Mouse (Mus musculus) limb, embryonic 15.5 days (tissue): ENCODE measurements around the gene St6galnac3. TPM values are rescaled to one million over a fixed set of nuclear protein-coding genes. Genes with fewer than 3 reads are reported as not detected.

Experiments
- ATAC-seq: fragments of 200-750 bp; cut with Nextera tagmentation; 2 replicates; pipeline ENCODE4 v1.8.0; 2017; ENCODE audit warnings: low read depth, moderate TSS enrichment; ENCODE audit not compliant: insufficient number of reproducible peaks, low FRiP score, low TSS enrichment
- H3K27ac ChIP-seq: fragments of 300-500 bp; sonication (generic); 2 replicates; pipeline ENCODE4 v1.5.1; 2015; ENCODE audit warnings: moderate library complexity, mild to moderate bottlenecking, inconsistent platforms
- H3K27me3 ChIP-seq: fragments of 300-500 bp; sonication (generic); 2 replicates; pipeline ENCODE4 v1.6.1; 2015; ENCODE audit warnings: inconsistent platforms
- H3K36me3 ChIP-seq: fragments of 300-500 bp; sonication (generic); 2 replicates; pipeline ENCODE4 v1.6.1; 2015; ENCODE audit warnings: inconsistent platforms
- H3K4me1 ChIP-seq: fragments of 300-500 bp; sonication (generic); 2 replicates; pipeline ENCODE4 v1.6.1; 2015; ENCODE audit warnings: inconsistent platforms
- H3K4me2 ChIP-seq: fragments of 300-500 bp; sonication (generic); 2 replicates; pipeline ENCODE4 v1.6.1; 2015; ENCODE audit warnings: mild to moderate bottlenecking, inconsistent platforms
- H3K4me3 ChIP-seq: fragments of 300-500 bp; sonication (generic); 2 replicates; pipeline ENCODE4 v1.5.1; 2015; ENCODE audit warnings: mild to moderate bottlenecking, inconsistent platforms
- H3K9ac ChIP-seq: fragments of 300-500 bp; sonication (generic); 2 replicates; pipeline ENCODE4 v1.6.1; 2015; ENCODE audit warnings: inconsistent platforms
- H3K9me3 ChIP-seq: fragments of 300-500 bp; sonication (generic); 2 replicates; pipeline ENCODE4 v1.6.1; 2016; ENCODE audit warnings: inconsistent platforms
- WGBS: fragments of 180-500 bp; shearing (Covaris S2); methylation state at CpG from one replicate; pipeline ENCODE4 v1.1.7; 2015; 5-methylcytosine and 5-hydroxymethylcytosine counted together
- polyA plus RNA-seq: library from polyadenylated mRNA; unstranded; fragments of >200 nt; fragmentation: Nextera tagmentation; extraction: Ambion mirVana; gene quantifications from 2 replicates; pipeline ENCODE4 v1.2.1, GENCODE M21; 2015

Gene St6galnac3
- polyA plus RNA-seq, 1 experiment from 2014 or later, result 33.5 TPM

- no peak overlapping the region for H3K4me2 ChIP-seq
- ATAC-seq, result no peak
- no peaks in the 10 kb centered on the region for H3K36me3 ChIP-seq
- H3K27ac ChIP-seq, result no peak overlapping the region
- H3K4me3 ChIP-seq, result no peak overlapping the region
- H3K9me3 ChIP-seq, result no peaks in the 10 kb centered on the region
- no peak overlapping the region for H3K9ac ChIP-seq
- H3K4me1 ChIP-seq, result no peaks in the 10 kb centered on the region
- no peaks in the 10 kb centered on the region for H3K27me3 ChIP-seq
- WGBS, result 85% methylated on average over 11 of the region's 11 CpGs
Observed at GRCm38 (mm10) chr3:153472583-153473471, 252.1 kb downstream of the St6galnac3 start.

- no peak overlapping the region for H3K4me2 ChIP-seq
- no peak overlapping the region for H3K4me3 ChIP-seq
- no peaks in the 10 kb centered on the region for H3K9me3 ChIP-seq
- 81% methylated on average over 6 of the region's 6 CpGs for WGBS
- H3K36me3 ChIP-seq, result 0 out of 2 replicates have a peak, but pooled peaks cover 4% of the 10 kb centered on the region
- no peaks in the 10 kb centered on the region for H3K27me3 ChIP-seq
- H3K27ac ChIP-seq, result no peak overlapping the region
- H3K9ac ChIP-seq, result no peak overlapping the region
- no peaks in the 10 kb centered on the region for H3K4me1 ChIP-seq
- no peak for ATAC-seq
Observed at GRCm38 (mm10) chr3:153463849-153464248, 261.1 kb downstream of the St6galnac3 start.

- H3K27ac ChIP-seq, result no peak overlapping the region
- 93% methylated on average over 4 of the region's 4 CpGs for WGBS
- no peaks in the 10 kb centered on the region for H3K9me3 ChIP-seq
- no peaks in the 10 kb centered on the region for H3K27me3 ChIP-seq
- no peaks in the 10 kb centered on the region for H3K36me3 ChIP-seq
- no peak overlapping the region for H3K4me2 ChIP-seq
- H3K4me1 ChIP-seq, result no peaks in the 10 kb centered on the region
- H3K9ac ChIP-seq, result no peak overlapping the region
- no peak overlapping the region for H3K4me3 ChIP-seq
- ATAC-seq, result no peak
Observed at GRCm38 (mm10) chr3:153460173-153460572, 264.8 kb downstream of the St6galnac3 start.

- Histone ChIP-seq H3K27me3 (no peaks in the 10 kb centered on the region), H3K9me3 (no peaks in the 10 kb centered on the region), H3K4me3 (no peak overlapping the region), H3K9ac (no peak overlapping the region), H3K27ac (no peak overlapping the region), H3K4me1 (no peaks in the 10 kb centered on the region), H3K4me2 (no peak overlapping the region), H3K36me3 (no peaks in the 10 kb centered on the region)
- 84% methylated on average over 3 of the region's 3 CpGs for WGBS
- no peak for ATAC-seq
Observed at GRCm38 (mm10) chr3:153458593-153458992, 266.4 kb downstream of the St6galnac3 start.

GRCm38 (mm10) chr3:153457701-153458100 lies 267.3 kb downstream of the St6galnac3 start:
- H3K9ac ChIP-seq, result no peak overlapping the region
- no peak for ATAC-seq
- no peaks in the 10 kb centered on the region for H3K36me3 ChIP-seq
- no peaks in the 10 kb centered on the region for H3K9me3 ChIP-seq
- H3K27me3 ChIP-seq, result no peaks in the 10 kb centered on the region
- H3K4me2 ChIP-seq, result no peak overlapping the region
- H3K27ac ChIP-seq, result no peak overlapping the region
- no peaks in the 10 kb centered on the region for H3K4me1 ChIP-seq
- no peak overlapping the region for H3K4me3 ChIP-seq
- 88% methylated on average over 4 of the region's 4 CpGs for WGBS

- Histone ChIP-seq H3K27me3 (no peaks in the 10 kb centered on the region), H3K4me1 (no peaks in the 10 kb centered on the region), H3K9ac (no peak overlapping the region), H3K36me3 (no peaks in the 10 kb centered on the region), H3K27ac (no peak overlapping the region), H3K4me2 (no peak overlapping the region), H3K4me3 (no peak overlapping the region), H3K9me3 (no peaks in the 10 kb centered on the region)
- 76% methylated on average over 2 of the region's 2 CpGs for WGBS
- ATAC-seq, result no peak
Observed at GRCm38 (mm10) chr3:153457203-153457602, 267.8 kb downstream of the St6galnac3 start.

- H3K9ac ChIP-seq, result no peak overlapping the region
Observed at GRCm38 (mm10) chr3:153456227-153456626, 268.7 kb downstream of the St6galnac3 start.

GRCm38 (mm10) chr3:153453127-153454049 lies 271.6 kb downstream of the St6galnac3 start:
- Histone ChIP-seq H3K4me2 (no peak overlapping the region), H3K27ac (no peak overlapping the region), H3K4me1 (no peaks in the 10 kb centered on the region), H3K36me3 (no peaks in the 10 kb centered on the region), H3K4me3 (no peak overlapping the region), H3K9ac (no peak overlapping the region), H3K27me3 (no peaks in the 10 kb centered on the region), H3K9me3 (no peaks in the 10 kb centered on the region)
- 85% methylated on average over 7 of the region's 7 CpGs for WGBS
- ATAC-seq, result no peak

More at GRCm38 (mm10) chr3:153456227-153456626, 268.7 kb downstream of the St6galnac3 start:
- H3K4me1 ChIP-seq, result no peaks in the 10 kb centered on the region
- 76% methylated on average over 5 of the region's 5 CpGs for WGBS
- H3K36me3 ChIP-seq, result no peaks in the 10 kb centered on the region
- H3K4me3 ChIP-seq, result no peak overlapping the region
- no peak overlapping the region for H3K27ac ChIP-seq
- no peak for ATAC-seq
- no peak overlapping the region for H3K4me2 ChIP-seq
- H3K27me3 ChIP-seq, result no peaks in the 10 kb centered on the region
- no peaks in the 10 kb centered on the region for H3K9me3 ChIP-seq

GRCm38 (mm10) chr3:153452299-153452996 lies 272.5 kb downstream of the St6galnac3 start:
- Histone ChIP-seq H3K36me3 (no peaks in the 10 kb centered on the region), H3K4me2 (no peak overlapping the region), H3K4me1 (no peaks in the 10 kb centered on the region), H3K27ac (no peak overlapping the region), H3K9me3 (no peaks in the 10 kb centered on the region), H3K27me3 (no peaks in the 10 kb centered on the region), H3K4me3 (no peak overlapping the region), H3K9ac (no peak overlapping the region)
- ATAC-seq, result no peak
- 92% methylated on average over 3 of the region's 3 CpGs for WGBS

GRCm38 (mm10) chr3:153441329-153441728 lies 283.6 kb downstream of the St6galnac3 start:
- Histone ChIP-seq H3K4me1 (no peaks in the 10 kb centered on the region), H3K4me2 (no peak overlapping the region), H3K36me3 (no peaks in the 10 kb centered on the region), H3K9me3 (no peaks in the 10 kb centered on the region), H3K27me3 (no peaks in the 10 kb centered on the region), H3K9ac (no peak overlapping the region), H3K27ac (no peak overlapping the region), H3K4me3 (no peak overlapping the region)
- ATAC-seq, result no peak
- 85% methylated on average over 9 of the region's 9 CpGs for WGBS

GRCm38 (mm10) chr3:153436076-153437021 lies 288.6 kb downstream of the St6galnac3 start:
- ATAC-seq, result no peak
- H3K27me3 ChIP-seq, result no peaks in the 10 kb centered on the region
- no peaks in the 10 kb centered on the region for H3K9me3 ChIP-seq
- H3K9ac ChIP-seq, result no peak overlapping the region
- H3K36me3 ChIP-seq, result no peaks in the 10 kb centered on the region
- no peak overlapping the region for H3K4me3 ChIP-seq
- no peaks in the 10 kb centered on the region for H3K4me1 ChIP-seq
- H3K27ac ChIP-seq, result no peak overlapping the region
- WGBS, result 68% methylated on average over 17 of the region's 17 CpGs
- no peak overlapping the region for H3K4me2 ChIP-seq
